Mouse (Mus musculus) left cerebral cortex, adult 8-10 months (tissue): ENCODE measurements around the gene Tenm4. TPM values are rescaled to one million over a fixed set of nuclear protein-coding genes. Genes with fewer than 3 reads are reported as not detected.
A peak's percentile ranks its signal among the peaks of the same experiment; 100 is the strongest.

Experiments
- DNase-seq, 2 experiments: peaks; one replicate each; pipeline ENCODE4 v3.0.0; 2022; ENCODE audit warnings: low spot score in 2 of 2
- total RNA-seq, 4 experiments: library from RNA; stranded (reverse); gene quantifications; 2 replicates each; pipeline ENCODE4 v1.2.4; 2022

Gene Tenm4
- total RNA-seq, 4 experiments from 2014 or later = 118 to 143 (median 135) TPM

- no peak for DNase-seq
Observed at GRCm38 (mm10) chr7:96635830-96636440, 464.9 kb downstream of the Tenm4 start.

- no peak for DNase-seq
Observed at GRCm38 (mm10) chr7:96643461-96644204, 472.6 kb downstream of the Tenm4 start.

DNA sequence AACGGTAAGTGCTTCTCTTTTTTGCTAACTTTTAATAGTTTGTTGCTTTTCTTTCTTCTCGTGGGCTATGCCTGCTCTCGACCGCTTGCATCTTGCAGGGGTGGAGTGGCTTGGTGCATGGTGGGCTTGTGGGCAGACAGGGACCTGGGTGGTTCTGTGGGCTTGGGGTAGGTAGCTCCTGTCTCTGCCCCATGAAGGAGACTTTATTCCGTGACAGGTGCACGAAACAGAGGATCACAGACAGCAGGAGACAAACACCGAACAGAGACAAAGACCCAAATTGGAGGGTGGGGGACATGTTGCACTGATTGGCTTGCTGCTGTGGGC, 473.1 kb downstream of the Tenm4 start:
- no peak for DNase-seq

GRCm38 (mm10) chr7:96647657-96648056, 476.6 kb downstream of the Tenm4 start:
- no peak for DNase-seq

- DNase-seq = no peak
Observed at GRCm38 (mm10) chr7:96648606-96649005, 477.6 kb downstream of the Tenm4 start.

- no peak for DNase-seq
Observed at GRCm38 (mm10) chr7:96649171-96649570, 478.1 kb downstream of the Tenm4 start.

- no peak for DNase-seq
Observed at GRCm38 (mm10) chr7:96650435-96650834, 479.4 kb downstream of the Tenm4 start.

GRCm38 (mm10) chr7:96651055-96651454, 480.0 kb downstream of the Tenm4 start:
- DNase-seq = no peak

- DNase-seq = peak in 1 of 2 experiments; percentile 59
Observed at GRCm38 (mm10) chr7:96651626-96652341, 480.7 kb downstream of the Tenm4 start.

GRCm38 (mm10) chr7:96652844-96653243, 481.8 kb downstream of the Tenm4 start:
- no peak for DNase-seq

DNA sequence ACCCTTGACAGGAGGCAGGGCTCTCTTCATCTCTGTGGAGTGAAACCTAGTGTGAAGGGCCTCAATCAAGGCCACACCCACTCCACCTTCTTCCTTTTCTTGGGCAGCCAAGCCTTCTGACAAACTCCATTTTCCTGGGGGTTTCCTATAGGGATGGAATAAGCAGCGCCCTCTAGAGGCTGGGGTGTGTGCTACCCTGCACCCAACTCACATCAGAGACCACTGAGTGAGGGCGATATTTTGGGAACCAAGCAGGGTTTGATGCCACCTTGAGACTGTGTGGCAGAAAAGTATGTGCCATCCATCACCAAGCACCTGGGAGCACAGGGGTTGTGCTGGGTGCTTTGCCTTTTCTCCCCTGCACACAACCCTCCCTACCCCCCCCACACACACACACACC, 483.2 kb downstream of the Tenm4 start:
- DNase-seq = no peak

DNA sequence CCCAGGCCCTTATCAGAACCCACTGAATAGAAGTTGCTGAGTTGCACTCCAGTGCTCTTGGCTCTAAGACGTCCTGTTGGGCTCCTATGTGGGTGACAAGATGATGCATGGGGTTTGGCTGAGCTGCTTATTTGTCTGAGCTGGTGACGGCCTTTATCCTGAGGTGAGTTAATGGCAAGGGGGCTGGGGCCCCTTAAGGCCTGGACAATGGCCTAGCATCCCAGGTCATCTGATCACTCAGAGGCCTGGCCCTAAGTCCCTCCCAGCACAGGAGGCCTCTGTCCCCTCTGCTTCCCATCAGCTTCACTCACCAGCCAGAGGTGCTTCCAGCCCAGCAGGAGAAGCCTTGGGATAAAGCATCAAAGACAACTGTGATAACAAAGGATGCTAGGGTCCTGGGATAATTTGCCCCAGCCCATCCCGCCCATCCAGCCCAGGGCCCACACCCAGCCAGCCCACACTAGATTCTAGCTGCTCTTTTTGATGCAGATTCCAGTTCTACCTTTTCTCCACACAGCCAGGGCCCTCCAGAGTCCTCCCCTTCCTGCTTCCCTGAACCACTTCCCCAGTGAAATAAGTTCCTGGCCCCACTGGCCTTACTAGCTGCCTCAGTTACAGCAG, 484.2 kb downstream of the Tenm4 start:
- DNase-seq = no peak

GRCm38 (mm10) chr7:96657101-96657830, 486.2 kb downstream of the Tenm4 start:
- no peak for DNase-seq

DNA sequence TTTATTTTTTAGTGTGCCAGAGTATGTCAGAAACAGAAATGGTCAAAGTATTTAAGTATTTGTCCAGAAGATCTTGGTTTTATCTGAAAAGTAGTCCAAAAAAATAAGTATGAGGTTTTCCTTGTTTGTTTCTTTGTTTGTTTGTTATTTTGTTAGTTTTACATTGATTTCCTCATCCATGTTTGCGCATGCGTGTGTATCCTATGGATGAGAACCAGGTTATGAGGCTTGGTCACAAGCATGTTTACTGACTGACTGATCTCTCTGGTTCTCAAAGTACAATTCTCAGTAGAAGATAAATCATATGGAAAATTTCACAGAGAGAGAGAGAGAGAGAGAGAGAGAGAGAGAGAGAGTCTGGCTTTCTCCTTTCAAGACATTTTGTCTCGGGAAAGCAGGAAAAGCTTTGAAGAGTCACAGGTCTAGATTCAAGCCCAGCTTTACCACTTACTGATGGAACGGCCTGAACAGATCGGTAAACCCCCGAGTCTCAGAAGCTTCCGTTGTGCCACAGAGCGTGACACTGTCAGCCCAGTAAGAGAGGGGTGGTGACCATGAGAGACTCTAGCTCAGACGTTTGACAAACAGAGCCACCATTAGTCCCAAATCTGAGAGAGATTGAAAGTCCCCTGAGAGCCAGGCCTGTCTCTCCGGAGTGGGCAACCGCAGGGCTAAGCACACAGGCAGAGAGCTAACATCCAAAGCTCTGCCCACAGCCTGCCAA, 487.0 kb downstream of the Tenm4 start:
- DNase-seq = no peak

GRCm38 (mm10) chr7:96660907-96661306, 489.9 kb downstream of the Tenm4 start:
- DNase-seq = no peak

DNA sequence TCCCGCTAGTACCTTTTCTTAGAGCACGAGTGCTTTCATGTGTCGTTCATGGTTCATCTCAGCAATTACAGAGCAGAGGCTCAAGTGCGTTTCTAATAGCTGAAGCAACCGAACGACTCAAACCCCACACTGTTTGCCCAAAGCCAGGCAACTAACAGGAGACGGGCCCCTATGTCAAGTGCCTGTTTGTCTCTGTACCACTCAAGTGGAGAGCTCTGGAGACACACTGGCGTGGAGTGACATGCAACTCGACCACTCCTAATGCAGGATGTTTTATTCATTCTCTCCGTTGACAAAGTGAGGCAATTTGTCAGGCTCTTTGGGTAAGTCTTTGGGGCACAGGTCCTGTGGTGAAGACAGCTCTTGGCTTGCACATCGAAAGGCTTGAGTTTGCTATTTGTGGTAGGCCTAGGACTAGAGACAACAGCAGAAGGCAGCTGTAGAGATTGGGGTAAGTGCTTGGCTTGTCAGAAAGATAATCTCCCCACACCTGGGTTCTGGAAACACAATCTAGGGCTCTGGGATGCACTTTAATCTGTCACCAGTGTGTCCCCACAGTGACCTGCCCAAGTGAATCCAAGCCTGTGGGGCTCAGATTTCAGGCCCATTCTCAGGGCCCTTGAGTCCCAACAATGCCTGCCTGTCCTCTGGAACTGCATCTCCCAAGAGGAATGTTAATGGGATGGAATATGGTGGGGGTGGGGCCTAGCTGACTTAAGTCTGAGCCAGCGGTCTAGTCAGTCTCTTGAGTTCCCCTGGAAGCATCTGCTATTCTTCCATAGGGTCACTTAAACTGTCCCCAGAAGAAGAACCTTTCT, 490.5 kb downstream of the Tenm4 start:
- no peak for DNase-seq

DNA sequence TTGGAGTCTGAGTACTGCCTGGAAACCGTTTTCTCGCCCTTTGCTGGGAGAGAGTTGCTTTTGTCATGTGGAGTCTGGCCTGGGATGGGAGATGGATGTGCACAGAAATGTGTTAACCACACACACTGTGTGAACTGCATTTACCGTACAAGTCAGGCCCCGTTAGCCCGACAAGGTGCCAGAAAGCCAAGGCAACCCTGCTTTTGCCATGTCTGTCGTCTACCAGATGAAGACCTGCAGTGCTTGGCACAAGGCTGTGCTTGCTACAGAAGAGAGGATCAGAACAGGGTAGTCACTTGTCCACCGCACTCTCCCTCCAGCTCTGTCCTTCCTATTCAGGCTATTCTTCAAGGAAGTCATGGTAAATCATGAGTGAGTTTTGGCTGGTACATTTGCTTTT, 492.3 kb downstream of the Tenm4 start:
- no peak for DNase-seq

- DNase-seq = no peak
Observed at GRCm38 (mm10) chr7:96666366-96666896, 495.4 kb downstream of the Tenm4 start.

DNA sequence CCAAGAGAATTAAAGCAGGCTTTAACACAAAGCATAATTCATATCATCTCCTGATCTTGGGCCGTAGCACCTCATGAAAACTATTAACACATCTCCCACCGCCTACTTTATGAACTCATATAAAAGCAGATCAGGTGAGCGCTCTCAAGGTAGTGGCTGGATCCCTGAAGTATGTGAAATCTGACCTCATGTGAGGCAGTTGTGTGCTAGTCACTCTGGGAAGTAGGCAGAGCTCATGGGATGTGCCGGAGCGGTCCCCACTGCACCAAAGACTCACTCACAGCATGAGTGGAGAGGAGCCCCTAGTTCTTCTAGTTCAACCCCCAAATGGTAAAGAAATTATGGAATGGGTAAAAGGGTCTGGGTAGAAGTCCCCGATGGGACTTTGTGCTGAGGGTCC, 496.6 kb downstream of the Tenm4 start:
- no peak for DNase-seq

- DNase-seq = no peak
Observed at GRCm38 (mm10) chr7:96670095-96670494, 499.0 kb downstream of the Tenm4 start.
